Mouse (Mus musculus): ENCODE results near the gene Rln1.

Rln1 gene

GRCm38 (mm10) chr19:29297366-29297765 is 37.1 kb downstream of the Rln1 start:
- in situ Hi-C loops (cut with MboI, MseI), result no loop called here

GRCm38 (mm10) chr19:29296166-29296565 is 38.3 kb downstream of the Rln1 start:
- in situ Hi-C loops (cut with MboI, MseI), result no loop called here

GRCm38 (mm10) chr19:29294756-29295155 is 39.7 kb downstream of the Rln1 start:
- in situ Hi-C loops (cut with MboI, MseI), result no loop called here

GRCm38 (mm10) chr19:29292546-29292945 is 41.9 kb downstream of the Rln1 start:
- in situ Hi-C loops (cut with MboI, MseI), result no loop called here

DNA sequence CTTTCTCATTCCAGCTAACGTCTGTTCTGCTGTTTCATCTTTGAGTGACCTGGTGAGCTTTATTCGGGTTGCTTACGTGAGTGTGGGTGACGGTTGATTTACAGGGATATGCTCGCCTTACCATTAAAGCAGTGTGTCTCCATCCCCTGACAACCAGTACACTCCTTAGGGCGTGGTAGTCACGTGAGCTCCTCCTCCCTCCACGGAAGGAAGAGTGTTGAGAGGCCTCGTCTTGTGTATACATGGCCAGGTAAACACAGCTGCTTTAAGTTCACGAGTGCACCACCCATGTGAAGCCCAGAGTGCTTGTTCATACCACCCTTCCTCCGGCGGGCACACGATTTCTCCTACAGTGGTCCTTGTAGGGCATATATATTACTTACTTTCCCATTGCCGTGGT is 42.9 kb downstream of the Rln1 start:
- in situ Hi-C loops (cut with MboI, MseI), result no loop called here

- in situ Hi-C loops (cut with MboI, MseI), result no loop called here
These were observed 46.6 kb downstream of the Rln1 start for GRCm38 (mm10) chr19:29287863-29288262.

DNA sequence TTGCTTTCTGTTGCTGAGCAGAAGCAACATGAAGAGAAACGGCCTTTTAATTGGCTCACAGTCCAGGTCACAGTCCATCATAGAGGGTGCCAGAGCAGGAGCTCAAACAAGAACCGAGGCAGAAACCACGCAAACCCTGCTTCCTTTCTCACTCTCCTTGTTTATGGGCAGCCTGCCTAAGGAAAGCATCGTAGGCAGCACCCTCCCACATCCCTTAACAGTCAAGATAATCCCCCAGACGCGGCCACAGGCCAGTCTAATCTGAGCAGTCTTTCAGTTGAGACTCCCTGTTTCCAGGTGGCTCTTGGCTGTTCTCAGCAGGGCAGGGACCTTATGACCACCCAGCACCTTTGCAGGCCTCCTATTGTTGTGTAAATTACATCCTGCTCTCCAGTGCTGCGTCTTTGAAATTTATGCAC is 49.0 kb downstream of the Rln1 start:
- in situ Hi-C loops (cut with MboI, MseI), result no loop called here
